Comparison of ENCODE assay signal across 16 mouse cellular contexts in the genomic region with DNA sequence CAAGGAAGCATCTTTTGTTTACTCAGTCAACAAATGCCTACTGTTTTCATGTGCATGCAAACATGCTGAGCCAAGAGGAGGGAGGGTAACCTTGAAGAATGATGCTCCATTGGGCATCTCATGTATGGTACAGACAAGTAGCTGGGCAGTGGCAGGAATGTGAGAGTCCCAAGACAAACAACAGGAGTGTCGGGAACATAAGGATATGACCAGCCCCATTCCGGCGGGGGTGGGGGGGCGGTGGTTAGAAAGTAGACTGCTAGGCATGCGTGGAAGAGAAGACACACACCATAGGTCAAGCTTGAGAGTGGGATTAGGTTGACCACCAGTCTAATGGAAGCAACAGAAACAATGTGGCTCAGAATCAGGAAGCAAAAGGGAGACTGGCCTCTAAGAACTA.
"Had no signal": no experiment of that assay in that cellular context is flagged by ENCODE, and none has a peak within 500 bp of the region (broad histone marks: within the 10 kb centered on the region; RNA-seq: fewer than 3 reads in every experiment).

No protein-coding gene starts in this region.

- H3K4me1 ChIP-seq: neural tube, embryonic 13.5 days; neural tube, embryonic 15.5 days; stomach, embryonic 15.5 days had no signal

- DNase-seq: retina, postnatal 1 day; right cerebral cortex, adult 18-20 months; right cerebral cortex, postnatal 14 days; right cerebral cortex, postnatal 25 days; right cerebral cortex, postnatal 4 days; spleen, adult 18-20 months; thymus, adult 18-20 months; thymus, adult 2 months; thymus, postnatal 14 days; thymus, postnatal 25 days; thymus, postnatal 36 days; thymus, postnatal 4 days had no signal

- H3K4me3 ChIP-seq: neural tube, embryonic 13.5 days; neural tube, embryonic 15.5 days; stomach, embryonic 15.5 days had no signal

- H3K27ac ChIP-seq: neural tube, embryonic 13.5 days; neural tube, embryonic 15.5 days; stomach, embryonic 15.5 days; stomach, postnatal 0 days had no signal

- H3K36me3 ChIP-seq: neural tube, embryonic 13.5 days; neural tube, embryonic 15.5 days; stomach, embryonic 15.5 days had no signal

- H3K9me3 ChIP-seq: neural tube, embryonic 13.5 days; neural tube, embryonic 15.5 days; stomach, embryonic 15.5 days had no signal

- H3K27me3 ChIP-seq: neural tube, embryonic 13.5 days; neural tube, embryonic 15.5 days; stomach, embryonic 15.5 days had no signal
